Mouse (Mus musculus) heart, postnatal 0 days (tissue): ENCODE results near the gene 4930512M02Rik.

Experiments
- CTCF ChIP-seq: IDR thresholded peaks from 2 replicates; pipeline ENCODE4 v1.5.1; 2016; ENCODE audit warnings: antibody characterized with exemption, control low read depth, low read depth
- EP300 ChIP-seq: IDR thresholded peaks from 2 replicates; pipeline ENCODE4 v1.6.1; 2016; ENCODE audit warnings: antibody characterized with exemption, low read depth

DNA sequence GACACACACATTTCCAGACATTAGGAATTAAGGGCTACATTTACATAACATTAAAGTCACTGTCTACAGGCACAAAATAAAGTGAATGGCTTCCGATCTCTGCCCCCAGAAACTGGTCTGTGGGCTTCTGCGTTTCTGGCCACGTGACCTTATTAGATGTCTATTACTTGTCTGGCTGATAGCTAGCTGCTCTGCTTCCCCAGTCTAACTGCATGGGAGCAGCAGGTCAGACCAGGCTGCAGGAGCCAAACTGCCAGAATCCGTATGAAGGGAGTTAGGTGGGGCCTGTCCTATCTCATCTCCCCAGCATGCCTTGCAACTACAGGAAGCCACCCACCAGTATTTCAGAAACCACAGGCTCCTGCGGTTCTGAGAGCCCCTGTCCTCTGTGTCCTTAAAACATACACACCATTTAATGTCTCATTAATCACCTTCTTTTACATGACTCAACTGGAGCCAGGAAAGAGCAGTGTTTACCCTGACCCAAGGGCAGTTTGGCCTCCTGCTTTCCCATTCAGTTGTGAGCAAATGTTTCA, 29.4 kb upstream of the 4930512M02Rik start:
- TF ChIP-seq EP300 (no peak), CTCF (no peak)
